Mouse (Mus musculus) intestine, embryonic 16.5 days (tissue): ENCODE measurements around the gene Lipc. TPM values are rescaled to one million over a fixed set of nuclear protein-coding genes. Genes with fewer than 3 reads are reported as not detected.

Experiments
- ATAC-seq: fragments of 200-750 bp; cut with Nextera tagmentation; 2 replicates; pipeline ENCODE4 v1.8.0; 2017; ENCODE audit warnings: moderate TSS enrichment, moderate library complexity
- H3K27ac ChIP-seq: fragments of 300-500 bp; sonication (generic); 2 replicates; pipeline ENCODE4 v1.5.1; 2014; ENCODE audit warnings: mild to moderate bottlenecking, low read length
- H3K27me3 ChIP-seq: fragments of 300-500 bp; sonication (generic); replicated peaks from 2 replicates; pipeline ENCODE4 v1.6.1; 2014; ENCODE audit warnings: low read length, control low read depth, mixed read lengths; ENCODE audit not compliant: control insufficient read depth, insufficient read depth
- H3K36me3 ChIP-seq: fragments of 300-500 bp; sonication (generic); 2 replicates; pipeline ENCODE4 v1.6.1; 2014; ENCODE audit warnings: low read length, control low read depth; ENCODE audit not compliant: control insufficient read depth, insufficient read depth
- H3K4me1 ChIP-seq: fragments of 300-500 bp; sonication (generic); 2 replicates; pipeline ENCODE4 v1.6.1; 2014; ENCODE audit warnings: low read length, control low read depth, mixed read lengths; ENCODE audit not compliant: control insufficient read depth, insufficient read depth
- H3K4me2 ChIP-seq: fragments of 300-500 bp; sonication (generic); 2 replicates; pipeline ENCODE4 v1.6.1; 2014; ENCODE audit warnings: low read depth, low read length, control low read depth
- H3K4me3 ChIP-seq: fragments of 300-500 bp; sonication (generic); 2 replicates; pipeline ENCODE4 v1.5.1; 2014; ENCODE audit warnings: mild to moderate bottlenecking, low read length
- H3K9ac ChIP-seq: fragments of 300-500 bp; sonication (generic); 2 replicates; pipeline ENCODE4 v1.6.1; 2014; ENCODE audit warnings: low read depth, low read length
- H3K9me3 ChIP-seq: fragments of 300-500 bp; sonication (generic); 2 replicates; pipeline ENCODE4 v1.6.1; 2016; ENCODE audit warnings: low read length, control low read depth; ENCODE audit not compliant: control insufficient read depth
- WGBS: fragments of 180-500 bp; shearing (Covaris S2); extraction: QIAGEN DNeasy Blood & Tissue Kit; methylation state at CpG from one replicate; pipeline ENCODE4 v1.1.7; 2014; 5-methylcytosine and 5-hydroxymethylcytosine counted together
- microRNA-seq: library from miRNA; unstranded; fragments of <30 nt; microRNA quantifications from one replicate; pipeline ENCODE4, GENCODE M21; 2016
- polyA plus RNA-seq: library from polyadenylated mRNA; unstranded; fragments of >200 nt; fragmentation: Nextera tagmentation; extraction: Ambion mirVana; gene quantifications from 2 replicates; pipeline ENCODE4 v1.2.1, GENCODE M21; 2015

Gene Lipc
- polyA plus RNA-seq, 1 experiment from 2014 or later = 1.4 TPM

DNA sequence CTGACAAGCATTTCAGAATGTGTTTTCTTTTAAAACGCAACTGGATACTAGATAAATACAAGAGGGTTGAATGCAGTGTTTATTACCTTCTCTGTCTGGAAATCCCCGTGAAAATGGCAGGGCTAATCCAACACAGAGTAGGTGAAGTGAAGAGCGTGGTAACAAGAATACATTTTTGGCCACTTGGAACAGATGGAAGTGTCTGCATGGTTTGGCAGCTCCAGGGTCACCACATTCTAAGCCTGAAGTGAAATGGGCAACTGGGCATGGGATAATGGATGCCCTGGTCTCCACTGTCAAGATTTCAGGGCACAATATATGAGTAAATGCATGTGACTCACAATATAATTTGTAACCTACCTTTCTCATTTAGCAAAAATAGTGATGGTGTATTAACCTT, 169.8 kb downstream of the Lipc start:
- H3K4me2 ChIP-seq = no peak overlapping the region
- H3K4me3 ChIP-seq = no peak overlapping the region
- no peaks in the 10 kb centered on the region for H3K4me1 ChIP-seq
- H3K27me3 ChIP-seq = no peaks in the 10 kb centered on the region
- no peak overlapping the region for H3K9ac ChIP-seq
- WGBS = 80% methylated on average over 3 of the region's 3 CpGs
- H3K36me3 ChIP-seq = 0 out of 2 replicates have a peak, but pooled peaks cover 2% of the 10 kb centered on the region
- no peak overlapping the region for H3K27ac ChIP-seq
- no peak for ATAC-seq
- no peaks in the 10 kb centered on the region for H3K9me3 ChIP-seq

DNA sequence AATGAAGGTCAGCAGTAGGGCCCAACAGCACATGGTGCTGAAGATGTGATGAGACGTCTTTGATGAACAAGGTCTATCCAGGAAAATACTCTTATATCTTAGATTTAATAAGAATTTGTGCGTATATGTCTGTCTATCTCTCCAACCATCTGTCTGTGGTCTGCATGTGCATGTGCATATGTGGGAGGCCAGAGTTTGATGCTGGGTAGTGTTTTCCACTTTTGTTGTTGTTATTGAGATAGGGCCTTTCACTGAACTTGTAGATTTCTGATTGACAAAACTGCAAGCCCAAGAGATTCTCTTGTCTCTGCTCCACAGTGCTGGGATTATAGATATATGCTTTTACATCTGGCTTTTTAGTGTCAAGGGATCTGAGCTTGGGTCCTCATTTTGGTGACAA, 176.5 kb downstream of the Lipc start:
- 0 out of 2 replicates have a peak, but pooled peaks cover 3% of the 10 kb centered on the region for H3K36me3 ChIP-seq
- H3K4me3 ChIP-seq = no peak overlapping the region
- no peaks in the 10 kb centered on the region for H3K27me3 ChIP-seq
- H3K9me3 ChIP-seq = no peaks in the 10 kb centered on the region
- WGBS = 92% methylated on average over 2 of the region's 2 CpGs
- no peak overlapping the region for H3K9ac ChIP-seq
- no peak overlapping the region for H3K27ac ChIP-seq
- H3K4me2 ChIP-seq = no peak overlapping the region
- ATAC-seq = no peak
- no peaks in the 10 kb centered on the region for H3K4me1 ChIP-seq

DNA sequence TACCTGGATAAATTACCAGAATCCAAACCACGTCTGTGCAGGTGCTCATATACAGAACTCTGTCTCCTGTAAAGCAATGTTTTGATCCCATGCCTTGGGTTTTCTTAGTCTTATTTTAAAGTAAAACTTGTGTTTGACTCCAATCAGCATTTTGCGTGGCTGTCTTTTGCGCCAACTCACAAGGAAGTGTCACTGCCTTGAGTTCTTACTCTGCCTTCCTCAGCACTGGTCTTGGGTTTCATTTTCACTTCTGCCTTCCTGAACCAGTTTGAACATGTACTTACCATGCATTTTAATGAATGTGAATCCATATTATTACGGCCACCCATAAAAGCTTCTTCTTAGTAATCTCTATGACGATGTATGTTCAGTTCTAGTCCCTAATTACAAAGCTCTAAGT, 191.1 kb downstream of the Lipc start:
- H3K9ac ChIP-seq = no peak overlapping the region
- WGBS = 87% methylated on average over 5 of the region's 5 CpGs
- no peak overlapping the region for H3K4me3 ChIP-seq
- peaks cover 2% of the 10 kb centered on the region; the same call in 1 of the 2 replicates for H3K36me3 ChIP-seq
- no peak for ATAC-seq
- H3K27ac ChIP-seq = no peak overlapping the region
- H3K9me3 ChIP-seq = no peaks in the 10 kb centered on the region
- no peaks in the 10 kb centered on the region for H3K27me3 ChIP-seq
- H3K4me2 ChIP-seq = no peak overlapping the region
- H3K4me1 ChIP-seq = no peaks in the 10 kb centered on the region

DNA sequence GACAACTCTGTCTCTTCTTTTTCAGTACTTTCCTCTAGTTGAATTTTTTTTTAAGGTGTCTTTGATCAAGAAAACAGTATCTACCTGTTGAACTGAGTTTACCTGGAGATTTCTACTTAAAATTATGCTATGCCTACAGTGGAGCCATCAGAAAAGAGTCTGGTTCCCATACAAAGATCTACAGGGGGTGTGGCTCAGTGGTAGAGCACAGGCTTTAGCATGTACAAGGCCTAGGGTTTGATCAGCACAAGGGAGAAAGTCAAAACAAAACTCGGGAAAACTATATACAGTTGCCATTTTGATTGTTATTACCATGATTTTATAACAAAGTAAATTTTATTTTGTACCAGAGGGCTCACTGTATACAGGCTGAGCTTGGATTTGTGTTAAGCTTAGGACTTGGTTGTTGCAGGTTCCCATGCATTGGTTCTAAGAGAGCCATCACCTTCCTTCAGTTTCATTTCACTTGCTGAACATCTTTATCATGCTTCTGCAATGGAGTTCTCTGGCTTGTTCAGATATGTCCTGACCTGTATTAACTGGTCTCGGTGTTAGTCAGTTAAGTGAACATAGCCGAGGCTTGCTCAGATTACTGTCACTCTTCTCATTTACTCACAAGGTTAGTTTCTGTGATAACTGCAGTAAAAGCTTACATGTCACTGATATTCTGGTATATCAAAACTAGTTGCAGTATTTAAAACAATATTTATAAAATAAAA, 200.4 kb downstream of the Lipc start:
- 92% methylated on average over 3 of the region's 3 CpGs for WGBS
- Histone ChIP-seq H3K9me3 (no peaks in the 10 kb centered on the region), H3K9ac (no peak overlapping the region), H3K4me1 (no peaks in the 10 kb centered on the region), H3K4me3 (no peak overlapping the region), H3K36me3 (no peaks in the 10 kb centered on the region), H3K4me2 (no peak overlapping the region), H3K27me3 (no peaks in the 10 kb centered on the region), H3K27ac (no peak overlapping the region)
- ATAC-seq = no peak

Small RNA genes lying within 50 kb of the gene (microRNA-seq; reads per million reads assigned to microRNA genes)
- gene Gm25149 = not detected

Other genes with a start within 250 kb of the Lipc start
- 1.1 TPM in 2 replicates for gene Aqp9, start 216.5 kb upstream of the Lipc start, polyA plus RNA-seq